Mouse (Mus musculus) spleen, postnatal 10 days (tissue): ENCODE measurements around the gene Mrpl21.

Source experiments
- DNase-seq, 2 experiments: peaks; one replicate each; pipeline ENCODE4 v3.0.0; 2021 to 2022; ENCODE audit warnings: low spot score in 2 of 2

Gene Mrpl21

GRCm38 (mm10) chr19:3297775-3298174 is 15.1 kb downstream of the Mrpl21 start:
- no peak for DNase-seq

- no peak for DNase-seq
Measured at GRCm38 (mm10) chr19:3304017-3304416, 21.3 kb downstream of the Mrpl21 start.

- DNase-seq, result no peak
Measured at GRCm38 (mm10) chr19:3307175-3307949, 24.7 kb downstream of the Mrpl21 start.

GRCm38 (mm10) chr19:3319341-3319740 is 36.6 kb downstream of the Mrpl21 start:
- DNase-seq, result no peak

- no peak for DNase-seq
Measured at GRCm38 (mm10) chr19:3320086-3320485, 37.4 kb downstream of the Mrpl21 start.

GRCm38 (mm10) chr19:3320801-3321200 is 38.1 kb downstream of the Mrpl21 start:
- DNase-seq, result peak in 1 of 2 experiments; percentile 46

- peak; percentile 58 to 61 for DNase-seq
Measured at GRCm38 (mm10) chr19:3321617-3322016, 38.9 kb downstream of the Mrpl21 start.

DNA sequence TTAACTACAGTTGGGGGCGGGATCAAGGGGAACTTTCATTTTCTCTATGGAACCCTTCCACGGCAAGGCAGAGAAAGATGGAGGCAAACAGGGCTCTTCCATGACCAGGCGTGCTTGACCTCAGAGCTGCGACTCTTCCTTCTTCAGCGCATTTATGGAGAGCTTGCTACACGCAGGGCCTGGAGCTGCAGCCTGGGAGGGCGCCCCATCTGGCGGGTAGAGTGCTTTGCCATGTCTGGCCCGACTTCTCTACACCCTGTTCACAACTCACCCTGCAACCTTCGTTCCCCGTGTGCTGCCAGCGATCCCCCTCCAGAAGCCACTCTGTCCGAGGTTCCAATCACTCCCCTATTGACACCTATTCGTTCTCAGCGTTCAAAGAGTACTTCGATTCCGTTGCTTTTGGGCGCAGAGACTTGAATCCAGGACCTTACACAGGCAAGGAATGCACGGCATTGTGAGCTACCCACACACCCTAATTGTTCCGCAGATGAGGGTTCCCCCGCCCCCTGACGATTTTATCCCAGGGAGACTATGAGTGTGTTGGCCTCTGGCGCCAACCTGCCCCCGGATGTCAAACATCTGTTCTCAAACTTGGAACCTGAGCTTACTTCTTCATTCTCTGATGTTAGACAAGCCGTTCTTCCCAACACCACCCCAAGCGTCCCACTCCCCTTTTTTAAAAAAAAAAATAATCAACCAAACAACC is 39.7 kb downstream of the Mrpl21 start, which contains the start of gene Cpt1a:
Gene Cpt1a (plus strand): TSS at position 74 of the 709 bp plus-strand sequence.
- DNase-seq, result peak; percentile 68 to 82

DNA sequence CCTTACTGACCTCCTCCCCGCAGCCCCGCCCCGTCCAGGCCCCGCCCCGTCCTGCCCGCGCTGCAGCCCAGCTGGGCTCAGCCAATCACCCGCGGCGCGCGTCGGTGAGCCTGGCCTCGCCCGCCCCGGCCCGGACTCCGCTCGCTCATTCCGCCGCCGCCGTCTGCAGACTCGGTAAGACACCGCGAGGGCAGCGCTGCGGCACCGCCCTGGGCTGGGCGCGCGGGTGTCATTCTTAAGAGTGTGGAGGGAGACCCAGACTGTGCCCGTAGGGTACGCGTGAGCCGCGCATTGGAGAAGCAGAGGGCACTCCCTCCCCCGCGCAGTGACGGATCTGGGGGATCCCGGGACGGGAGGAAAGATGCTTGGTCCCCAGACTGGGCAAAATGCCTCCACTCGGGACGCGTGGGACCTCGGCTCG is 40.5 kb downstream of the Mrpl21 start:
- DNase-seq, result peak; percentile 91 to 94

DNA sequence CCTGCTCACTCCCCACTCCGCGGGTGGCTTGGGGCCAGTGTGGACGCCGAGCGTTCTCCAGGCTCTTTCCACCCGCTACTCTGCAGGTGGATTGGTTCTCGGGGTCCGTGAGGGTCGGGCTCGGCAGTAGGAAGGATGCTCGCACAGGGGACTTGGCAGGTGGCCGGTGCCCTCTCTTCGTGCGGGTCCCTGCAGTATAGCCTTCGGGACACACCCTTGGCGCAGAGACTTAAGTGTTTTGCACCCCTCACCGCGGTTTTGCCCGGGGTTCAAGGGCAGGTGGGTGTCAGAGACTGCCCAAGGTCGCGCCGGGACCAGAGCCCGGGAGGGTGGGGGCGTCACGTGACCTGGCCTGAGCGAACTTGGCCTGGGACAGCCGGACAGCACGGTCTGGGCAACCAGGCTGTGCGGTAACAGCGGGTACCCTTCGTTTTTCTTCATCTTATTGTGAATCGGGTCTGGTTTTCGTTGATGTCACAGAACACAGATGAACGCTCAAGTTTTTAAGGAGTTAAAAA is 41.1 kb downstream of the Mrpl21 start:
- DNase-seq, result peak; percentile 75 to 77

GRCm38 (mm10) chr19:3324271-3324811 is 41.6 kb downstream of the Mrpl21 start:
- DNase-seq, result peak; percentile 49 to 53

DNA sequence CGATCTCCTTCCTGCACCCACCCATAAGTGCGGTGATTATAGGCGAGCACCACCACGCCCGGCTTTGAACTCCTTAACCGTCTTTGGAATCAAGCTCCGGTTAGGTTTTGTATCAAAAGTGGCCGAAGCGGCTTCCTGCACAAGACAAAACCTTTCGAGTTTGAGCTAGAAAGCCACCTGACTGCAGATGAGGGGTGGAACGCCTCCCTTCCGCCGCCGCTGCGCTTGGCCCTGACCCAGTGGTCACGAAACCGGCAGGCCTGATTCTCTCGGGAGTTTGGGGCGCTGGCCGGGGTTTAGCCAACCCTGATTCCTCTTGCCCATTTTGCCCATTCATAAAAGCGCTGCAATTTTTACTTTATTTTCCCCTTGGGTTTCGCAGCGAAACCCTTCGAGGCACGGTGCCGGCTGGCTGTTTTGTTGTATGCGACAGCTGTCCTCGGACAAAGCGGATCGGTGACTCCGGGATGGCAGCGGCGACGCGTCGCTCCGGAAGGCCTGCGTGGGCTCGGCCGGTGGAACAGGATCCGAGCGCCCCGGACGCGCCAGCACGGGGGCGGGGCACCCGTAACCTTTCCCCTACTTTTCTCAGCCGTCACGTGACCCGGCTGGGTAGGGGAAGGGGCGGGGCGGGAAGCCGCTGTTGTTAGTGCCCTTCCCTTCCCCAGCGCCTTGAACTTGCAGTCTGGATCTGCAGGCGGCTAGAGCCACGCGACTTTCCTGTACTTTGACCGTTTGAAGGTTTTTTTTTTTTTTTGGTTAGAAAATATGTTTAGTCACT is 42.4 kb downstream of the Mrpl21 start:
- peak; percentile 90 to 96 for DNase-seq

GRCm38 (mm10) chr19:3325771-3326478 is 43.2 kb downstream of the Mrpl21 start:
- no peak for DNase-seq

- peak in 1 of 2 experiments; percentile 15 for DNase-seq
Measured at GRCm38 (mm10) chr19:3326479-3327047, 43.9 kb downstream of the Mrpl21 start.

GRCm38 (mm10) chr19:3333247-3333646 is 50.5 kb downstream of the Mrpl21 start:
- DNase-seq, result no peak

DNA sequence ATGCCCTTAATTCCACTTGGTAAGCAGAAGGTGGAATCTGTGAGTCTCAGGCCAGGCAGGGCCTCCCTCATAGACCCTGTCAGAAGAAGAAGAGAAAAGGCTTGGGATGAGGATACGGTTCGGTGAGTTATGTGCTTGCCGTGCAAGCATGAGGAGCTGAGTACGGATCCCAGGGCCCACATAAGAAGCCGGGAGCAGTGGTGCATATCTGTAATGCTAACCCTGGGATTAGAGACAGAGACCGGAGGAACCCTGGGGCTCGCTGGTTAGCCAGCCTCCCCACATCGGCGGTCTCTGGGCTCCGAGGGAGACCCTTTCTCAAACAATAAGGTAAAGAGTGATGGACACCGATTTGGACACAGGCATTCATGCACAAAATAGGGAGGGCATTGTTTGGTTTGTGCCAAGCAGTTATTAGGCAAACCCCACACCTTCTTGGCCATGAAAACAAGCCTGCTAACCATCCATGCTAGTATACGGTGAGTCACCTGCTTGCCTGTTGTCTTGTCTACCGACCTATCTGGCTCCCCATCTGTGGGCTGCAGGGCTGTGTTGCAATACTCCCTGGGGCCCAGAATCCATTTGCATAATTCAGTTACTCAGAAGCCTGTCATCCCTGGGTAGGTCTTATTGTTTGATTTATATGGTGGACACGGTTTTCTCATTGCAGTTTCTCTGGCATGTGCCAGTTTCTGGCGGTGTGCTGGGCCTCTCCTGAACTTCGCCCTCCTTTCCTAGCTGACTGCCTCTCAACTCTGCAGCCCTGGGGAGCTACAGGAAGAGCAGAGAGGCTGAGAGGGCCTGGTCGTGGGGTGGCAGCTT is 51.2 kb downstream of the Mrpl21 start:
- peak in 1 of 2 experiments; percentile 56 for DNase-seq

- DNase-seq, result no peak
Measured at GRCm38 (mm10) chr19:3334550-3334949, 51.8 kb downstream of the Mrpl21 start.

DNA sequence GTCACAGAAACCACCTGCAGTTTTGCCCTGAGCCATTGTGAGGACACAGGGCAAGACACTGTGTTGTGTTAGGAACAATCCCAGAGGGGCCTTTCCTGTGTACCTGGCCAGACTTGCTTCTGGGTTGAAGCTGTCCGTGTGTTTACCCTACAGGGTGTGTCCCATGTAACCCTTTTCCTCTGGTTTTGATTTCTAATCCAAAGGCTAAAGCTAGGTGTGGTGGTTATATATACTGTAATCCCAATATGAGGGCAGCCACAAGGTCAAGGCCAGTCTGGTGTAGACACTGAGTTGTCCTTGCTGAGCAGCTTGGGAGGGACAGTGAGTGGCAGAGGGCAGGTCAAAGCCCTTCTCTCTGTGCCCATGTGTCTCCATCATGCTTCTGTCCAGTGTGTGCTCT is 53.2 kb downstream of the Mrpl21 start:
- DNase-seq, result no peak

DNA sequence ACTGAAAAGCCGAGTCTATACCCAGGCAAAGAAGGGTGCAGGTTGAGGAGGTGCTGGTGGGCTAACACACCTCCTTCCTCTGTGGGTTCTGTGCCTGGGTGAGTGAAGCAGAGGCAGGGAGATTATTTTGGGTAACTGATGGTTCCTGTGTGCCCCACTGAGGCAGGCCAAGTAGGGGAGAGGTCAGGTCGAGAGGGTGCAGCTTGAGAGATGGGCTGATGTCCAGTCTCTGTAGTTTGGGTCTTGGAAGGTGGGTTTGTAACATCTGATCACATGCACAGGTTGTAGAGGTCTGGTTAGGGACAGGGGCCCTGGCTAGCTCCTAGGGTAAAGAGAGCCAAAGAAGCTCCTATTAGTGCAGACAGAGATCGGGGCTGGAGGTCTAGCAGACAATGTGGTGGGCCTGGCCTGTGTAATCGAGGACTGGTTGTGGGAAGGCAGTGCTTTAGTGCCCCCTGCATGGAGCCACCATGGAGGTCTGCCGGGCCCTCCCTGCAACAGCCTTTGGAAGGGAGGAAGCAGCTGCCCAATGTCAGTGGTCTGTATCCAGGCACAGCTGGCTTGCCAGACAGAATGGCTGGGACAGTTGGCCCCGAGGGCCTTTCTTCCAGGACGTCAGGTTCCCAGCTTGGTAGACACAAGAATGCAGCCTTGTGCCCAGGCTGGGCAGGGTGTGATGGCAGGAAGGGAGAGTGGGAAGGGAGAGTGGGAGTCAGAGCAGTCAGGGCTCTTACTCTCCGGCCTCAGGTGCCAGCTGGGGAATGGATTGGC is 54.0 kb downstream of the Mrpl21 start:
- no peak for DNase-seq
